Mouse (Mus musculus): ENCODE results near the gene Sobp. TPM values are rescaled to one million over a fixed set of nuclear protein-coding genes. Genes with fewer than 3 reads are reported as not detected.

The Sobp gene
- total RNA-seq, 2 experiments from 2014 or later, result not detected

DNA sequence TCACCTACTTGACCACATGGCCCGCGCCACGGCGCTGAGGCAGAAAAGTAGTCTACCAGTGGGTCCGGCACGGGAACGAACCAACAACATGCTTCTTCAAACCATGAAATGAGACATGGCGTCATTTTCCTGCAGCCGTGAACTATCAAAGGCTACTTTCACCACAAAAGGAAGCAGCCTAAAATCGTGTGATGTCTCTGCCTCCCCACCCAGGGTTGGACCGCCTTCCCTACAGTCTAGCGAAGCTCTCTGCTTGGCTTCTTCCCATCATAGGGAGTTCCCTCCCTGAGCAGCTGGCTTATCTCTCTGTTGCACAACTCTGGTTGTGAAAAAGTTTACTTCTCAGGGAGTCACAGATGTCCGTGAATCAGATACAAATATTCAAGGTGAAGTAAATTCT, 211.7 kb downstream of the Sobp start:
- peak; percentile 70 for ATAC-seq (replicated peaks; ENCODE audit: low FRiP score, poor library complexity, severe bottlenecking)

GRCm38 (mm10) chr10:42962181-42962601, 212.1 kb downstream of the Sobp start:
- ATAC-seq (replicated peaks; ENCODE audit: low FRiP score, poor library complexity, severe bottlenecking), result no peak

- ATAC-seq (replicated peaks; ENCODE audit: low FRiP score, poor library complexity, severe bottlenecking), result no peak
Measured at GRCm38 (mm10) chr10:42961771-42962170, 212.6 kb downstream of the Sobp start.

- no peak for ATAC-seq (replicated peaks; ENCODE audit: low FRiP score, poor library complexity, severe bottlenecking)
Measured at GRCm38 (mm10) chr10:42958686-42959085, 215.6 kb downstream of the Sobp start.

DNA sequence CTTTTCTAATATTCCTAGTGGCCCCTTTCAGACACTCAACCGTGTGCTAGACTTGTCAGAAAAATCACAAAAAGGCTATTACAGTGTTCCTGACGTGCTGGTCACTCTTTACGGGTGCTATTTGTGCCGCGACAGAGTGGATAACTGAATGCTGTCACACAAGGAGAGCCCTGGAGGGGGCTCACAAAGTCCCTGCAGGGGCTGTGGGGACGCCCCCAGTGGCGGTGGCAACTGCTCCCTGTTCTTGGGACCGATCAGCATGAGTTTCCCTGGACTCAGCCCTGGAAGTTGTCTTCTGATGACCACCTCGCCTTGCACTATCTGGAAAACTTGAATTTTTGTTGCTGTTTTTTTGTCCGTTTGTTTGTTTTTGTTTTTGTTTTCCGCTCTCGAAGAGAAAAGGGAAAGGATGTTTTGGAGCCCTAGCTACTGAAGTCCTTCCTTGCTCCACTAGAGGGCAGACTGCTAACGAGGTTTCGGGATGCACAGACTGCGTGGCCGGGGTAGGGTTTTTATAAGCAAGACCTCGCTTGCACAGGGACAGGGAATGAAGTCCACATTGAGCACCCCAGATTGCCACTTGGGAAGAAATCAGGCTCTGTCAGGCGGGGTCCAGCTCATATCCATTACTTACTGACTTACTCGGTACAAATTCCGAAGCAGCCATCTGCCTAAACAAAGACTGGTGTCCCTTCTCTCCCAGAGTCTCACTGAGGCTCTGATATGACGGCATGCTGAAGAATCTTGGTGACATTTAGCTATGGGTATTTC, 216.3 kb downstream of the Sobp start:
- 0 out of 2 replicates have a peak, but pooled peaks have one; percentile 52 for ATAC-seq (replicated peaks; ENCODE audit: low FRiP score, poor library complexity, severe bottlenecking)

DNA sequence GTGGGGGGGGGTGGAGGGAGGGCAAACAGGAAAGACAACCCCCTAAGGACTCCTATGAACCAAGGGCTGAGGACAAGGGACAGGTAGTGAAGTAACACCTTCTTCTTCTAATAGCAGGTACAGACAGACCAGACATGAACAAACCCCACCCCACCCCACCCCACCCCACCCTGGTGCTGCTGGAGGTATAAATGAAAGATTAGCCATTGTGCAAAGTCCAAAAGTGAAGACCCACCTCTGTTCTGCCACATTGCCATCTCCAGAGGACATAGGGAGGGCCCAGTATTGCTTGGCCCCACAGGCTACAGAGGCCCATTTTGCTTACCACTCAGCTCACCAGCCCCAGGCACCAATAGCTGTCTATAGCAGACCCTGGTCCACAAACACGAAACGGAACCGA, 219.1 kb downstream of the Sobp start:
- ATAC-seq (replicated peaks; ENCODE audit: low FRiP score, poor library complexity, severe bottlenecking), result no peak

DNA sequence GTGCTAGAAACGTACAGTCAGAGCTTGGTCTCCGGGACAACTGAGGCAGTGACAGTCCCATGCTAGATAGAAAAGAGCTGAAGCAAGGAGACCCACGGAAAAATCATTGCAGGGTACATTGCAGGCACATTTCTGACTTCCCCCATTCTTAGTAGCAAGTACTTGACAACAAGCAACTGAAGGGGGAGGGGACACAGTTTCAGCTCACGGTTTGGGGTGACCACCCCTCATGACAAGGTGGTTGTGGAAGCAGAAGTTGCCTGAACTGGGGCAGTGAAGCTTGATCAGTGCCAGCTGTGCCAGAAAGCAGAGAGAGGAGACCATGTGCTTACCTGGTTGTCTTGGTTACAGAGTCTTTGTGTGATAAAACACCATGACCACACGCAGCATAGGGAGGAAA, 220.7 kb downstream of the Sobp start:
- ATAC-seq (replicated peaks; ENCODE audit: low FRiP score, poor library complexity, severe bottlenecking), result no peak

Other genes with a start within 250 kb of the Sobp start
- not detected in 2 replicates for gene 9030612E09Rik, start 174 bp upstream of the Sobp start, total RNA-seq (2015; ENCODE audit: low replicate concordance)
- not detected in 2 replicates for gene 9030612E09Rik, start 174 bp upstream of the Sobp start, total RNA-seq (2017; ENCODE audit: low replicate concordance)
- 0.38 and 1.9 TPM in 2 replicates for gene Pdss2, start 47.0 kb upstream of the Sobp start, total RNA-seq (2015; ENCODE audit: low replicate concordance)
- 6.6 and 9.3 TPM in 2 replicates for gene Pdss2, start 47.0 kb upstream of the Sobp start, total RNA-seq (2017; ENCODE audit: low replicate concordance)